Mouse (Mus musculus) cerebellum, adult 2 months (tissue): ENCODE results near the gene Yod1.

Source experiments
- CTCF ChIP-seq: fragments of 200-500 bp; IDR thresholded peaks from 2 replicates; pipeline ENCODE4 v1.5.1; 2011; ENCODE audit warnings: low read depth, mild to moderate bottlenecking, control low read depth, low read length, moderate library complexity, borderline replicate concordance; ENCODE audit not compliant: insufficient read depth
- POLR2A ChIP-seq: fragments of 200-500 bp; IDR thresholded peaks from 2 replicates; pipeline ENCODE4 v1.6.1; 2011; ENCODE audit warnings: low read length, control low read depth, borderline replicate concordance; ENCODE audit not compliant: insufficient read depth

DNA sequence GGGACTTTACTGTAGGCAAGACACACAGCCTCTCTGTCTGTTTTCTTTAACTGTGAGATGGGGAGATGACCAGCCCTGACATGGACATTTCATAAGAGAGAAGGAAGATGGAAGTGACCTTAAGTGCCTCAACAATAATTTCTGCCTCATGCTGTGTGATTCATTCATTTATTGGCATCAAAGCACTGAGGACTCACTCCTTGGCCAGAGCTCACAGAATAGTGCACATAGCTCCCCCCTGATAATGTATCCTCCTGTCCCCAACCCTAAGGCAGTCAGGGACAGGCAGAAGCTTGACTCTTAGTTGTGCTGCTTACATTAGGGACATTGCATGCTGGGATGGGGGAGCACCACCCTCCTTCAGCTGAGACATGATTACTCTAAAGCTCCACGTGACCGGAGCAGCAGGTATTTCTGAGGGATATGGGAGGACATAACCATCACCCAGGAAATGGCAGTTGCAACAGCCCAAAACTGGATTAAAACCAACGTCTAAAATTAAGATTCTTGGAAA is 53.9 kb downstream of the Yod1 start:
- TF ChIP-seq CTCF (no peak), POLR2A (no peak)
